Mouse (Mus musculus): ENCODE measurements around the gene Epha5.

- TF ChIP-seq POLR2A (IDR thresholded peaks at IDR 0.05; ENCODE audit: extremely low read depth, insufficient read depth, low read length) (no peak), CTCF (IDR thresholded peaks at IDR 0.05; ENCODE audit: extremely low read depth, insufficient read depth, low read length) (no peak)
Measured at GRCm38 (mm10) chr5:84331631-84332030, 85.6 kb downstream of the Epha5 start.
